Mouse (Mus musculus): ENCODE measurements around the gene Slc10a6. TPM values are rescaled to one million over a fixed set of nuclear protein-coding genes. Genes with fewer than 3 reads are reported as not detected.

The Slc10a6 gene
- under 1 TPM in 1 of 3 experiments, not detected in 2; 0.26 TPM for polyA plus RNA-seq (2017; shearing (Covaris generic))

- no peak for ATAC-seq
Measured at GRCm38 (mm10) chr5:103629111-103629764, at the start of gene Slc10a6. Gene Slc10a6 (minus strand): TSS chr5:103629403.

GRCm38 (mm10) chr5:103678974-103679373, 49.8 kb upstream of the Slc10a6 start:
- ATAC-seq: no peak

GRCm38 (mm10) chr5:103677894-103678293, 48.7 kb upstream of the Slc10a6 start:
- no peak for ATAC-seq

- ATAC-seq: no peak
Measured at GRCm38 (mm10) chr5:103676289-103676881, 47.2 kb upstream of the Slc10a6 start.

GRCm38 (mm10) chr5:103674482-103674881, 45.3 kb upstream of the Slc10a6 start:
- no peak for ATAC-seq

- ATAC-seq: no peak
Measured at GRCm38 (mm10) chr5:103673611-103674010, 44.4 kb upstream of the Slc10a6 start.

- ATAC-seq: no peak
Measured at GRCm38 (mm10) chr5:103671858-103672257, 42.7 kb upstream of the Slc10a6 start.

- no peak for ATAC-seq
Measured at GRCm38 (mm10) chr5:103665876-103666275, 36.7 kb upstream of the Slc10a6 start.

GRCm38 (mm10) chr5:103664932-103665331, 35.7 kb upstream of the Slc10a6 start:
- ATAC-seq: no peak

GRCm38 (mm10) chr5:103659571-103659970, 30.4 kb upstream of the Slc10a6 start:
- peak; percentile 53 for ATAC-seq

GRCm38 (mm10) chr5:103658921-103659320, 29.7 kb upstream of the Slc10a6 start:
- no peak for ATAC-seq

GRCm38 (mm10) chr5:103655346-103656118, 26.3 kb upstream of the Slc10a6 start, which contains the start of gene 1700016H13Rik:
Gene 1700016H13Rik (minus strand): TSS chr5:103656010.
- peak; percentile 84 for ATAC-seq

- ATAC-seq: no peak
Measured at GRCm38 (mm10) chr5:103654780-103655179, 25.6 kb upstream of the Slc10a6 start.

GRCm38 (mm10) chr5:103654225-103654624, 25.0 kb upstream of the Slc10a6 start:
- ATAC-seq: no peak

- ATAC-seq: no peak
Measured at GRCm38 (mm10) chr5:103647320-103647719, 18.1 kb upstream of the Slc10a6 start.

- no peak for ATAC-seq
Measured at GRCm38 (mm10) chr5:103644167-103644566, 15.0 kb upstream of the Slc10a6 start.

GRCm38 (mm10) chr5:103637162-103637561, 8.0 kb upstream of the Slc10a6 start:
- ATAC-seq: no peak

GRCm38 (mm10) chr5:103629854-103630580, 814 bp upstream of the Slc10a6 start:
- no peak for ATAC-seq

- no peak for ATAC-seq
Measured at GRCm38 (mm10) chr5:103628499-103628898, 704 bp downstream of the Slc10a6 start.

GRCm38 (mm10) chr5:103624831-103625230, 4.4 kb downstream of the Slc10a6 start:
- ATAC-seq: no peak

- no peak for ATAC-seq
Measured at GRCm38 (mm10) chr5:103622321-103622720, 6.9 kb downstream of the Slc10a6 start.

GRCm38 (mm10) chr5:103620301-103620973, 8.8 kb downstream of the Slc10a6 start:
- no peak for ATAC-seq
